Mouse (Mus musculus) C2C12 (cell line): Measurements from ENCODE around the gene Teddm1b. TPM values are rescaled to one million over a fixed set of nuclear protein-coding genes. Genes with fewer than 3 reads are reported as not detected.

Source experiments
- H3K27me3 ChIP-seq: one replicate; pipeline ENCODE4 v1.6.1; 2011; ENCODE audit not compliant: control insufficient read depth, insufficient read depth, insufficient read length
- H3K36me3 ChIP-seq: one replicate; pipeline ENCODE4 v1.6.1; 2011; ENCODE audit not compliant: control insufficient read depth, insufficient read depth
- H3K4me3 ChIP-seq: one replicate; pipeline ENCODE4 v1.5.1; 2011; ENCODE audit warnings: mild to moderate bottlenecking, control low read depth; ENCODE audit not compliant: poor library complexity, insufficient read depth, severe bottlenecking
- H3K79me2 ChIP-seq: one replicate; pipeline ENCODE4 v1.6.1; 2011; ENCODE audit not compliant: control insufficient read depth, insufficient read depth
- H3K79me3 ChIP-seq: one replicate; pipeline ENCODE4 v1.6.1; 2011; ENCODE audit warnings: low read depth, control low read depth
- H3ac ChIP-seq: one replicate; pipeline ENCODE3; 2011; ENCODE audit warnings: low read depth; ENCODE audit not compliant: control insufficient read depth, insufficient read length
- CEBPB ChIP-seq: IDR thresholded peaks from one replicate; pipeline ENCODE4 v1.6.1; 2011; ENCODE audit warnings: low read depth, mild to moderate bottlenecking, control low read depth, moderate library complexity
- FOSL1 ChIP-seq: IDR thresholded peaks from one replicate; pipeline ENCODE4 v1.8.0; 2011; ENCODE audit warnings: mild to moderate bottlenecking, low read length; ENCODE audit not compliant: poor library complexity, insufficient read depth, severe bottlenecking
- MAX ChIP-seq: IDR thresholded peaks from one replicate; pipeline ENCODE4 v1.6.1; 2011; ENCODE audit warnings: mild to moderate bottlenecking, control low read depth
- MYOD1 ChIP-seq: IDR thresholded peaks from one replicate; pipeline ENCODE4 v1.6.1; 2011; ENCODE audit warnings: low read depth; ENCODE audit not compliant: control insufficient read depth, insufficient read length
- MYOG ChIP-seq: IDR thresholded peaks from one replicate; pipeline ENCODE4 v1.6.1; 2011; ENCODE audit not compliant: control insufficient read depth, insufficient read length; ENCODE audit errors: extremely low read depth
- microRNA-seq: library from miRNA; unstranded; fragments of <30 nt; microRNA quantifications from one replicate; pipeline ENCODE4, GENCODE M21; 2019; ENCODE audit warnings: borderline microRNAs expressed
- polyA plus RNA-seq: library from polyadenylated mRNA; unstranded; fragments of >200 nt; fragmentation: generic; extraction: Trizol; gene quantifications from one replicate; pipeline ENCODE4 v1.2.1, GENCODE M21; 2012; ENCODE audit warnings: missing spikeins

Gene Teddm1b
- polyA plus RNA-seq, 1 experiment: 0.01 TPM

DNA sequence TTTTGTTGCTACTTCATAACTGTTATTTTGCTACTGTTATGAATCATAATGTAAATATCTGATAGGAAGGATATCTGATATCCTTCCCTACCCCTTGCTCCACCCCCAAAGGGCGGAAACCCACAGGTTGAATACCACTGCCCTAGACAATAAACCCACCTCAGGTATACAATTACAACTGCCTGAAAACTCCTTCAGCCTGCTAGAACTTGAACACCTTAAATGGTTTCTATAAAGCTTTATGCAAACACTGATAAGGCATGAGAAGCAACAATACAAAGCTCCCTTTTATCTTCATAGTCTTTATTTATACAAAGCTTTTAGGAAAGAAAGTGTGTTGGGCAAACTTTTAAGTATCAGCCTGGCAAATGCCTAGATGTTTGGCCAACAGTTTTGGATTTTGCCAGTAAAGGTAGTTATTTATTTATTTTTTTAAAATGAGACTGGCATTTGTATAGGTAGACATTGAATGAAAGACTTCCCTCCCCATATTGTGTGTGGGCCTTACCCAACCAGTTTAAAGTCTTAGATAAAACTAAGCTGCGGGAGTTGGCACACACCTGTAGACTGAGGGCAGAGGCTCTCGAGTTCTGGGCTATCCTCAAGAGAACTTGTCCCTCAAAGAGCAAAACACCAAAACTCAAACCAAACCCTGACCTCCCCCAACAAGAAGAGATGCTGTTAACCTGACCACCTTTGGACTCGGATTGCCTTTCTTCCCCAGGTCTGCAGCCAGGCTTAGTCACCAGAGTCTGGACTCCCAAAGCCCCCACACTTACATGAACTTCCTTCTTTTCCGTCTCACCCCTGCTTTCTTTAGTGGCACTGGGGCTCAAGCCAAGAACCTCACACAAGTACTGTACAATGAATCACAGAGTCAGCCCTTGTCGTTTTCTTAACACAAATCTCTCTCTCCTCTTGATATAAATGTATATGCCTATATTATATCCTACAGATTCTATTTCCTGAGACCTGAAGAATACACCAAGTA, 50.5 kb downstream of the Teddm1b start:
- no peaks in the 10 kb centered on the region for H3K36me3 ChIP-seq
- TF ChIP-seq MAX (no peak), CEBPB (no peak), MYOG (no peak), MYOD1 (no peak), FOSL1 (no peak)
- H3K79me2 ChIP-seq: no peaks in the 10 kb centered on the region
- H3K27me3 ChIP-seq: no peaks in the 10 kb centered on the region
- H3K79me3 ChIP-seq: no peaks in the 10 kb centered on the region
- no peak overlapping the region for H3K4me3 ChIP-seq
- no peak overlapping the region for H3ac ChIP-seq

Small RNA genes lying within 50 kb of the gene (microRNA-seq; reads per million reads assigned to microRNA genes)
- gene Mir8114: 13.9 reads per million, percentile 62 among the genes with 10 or more reads in this experiment

Other genes with a start within 250 kb of the Teddm1b start
- gene Rgs8, start 221.3 kb upstream of the Teddm1b start, polyA plus RNA-seq: under 0.01 TPM
- 2.8 TPM for gene Rgs16, start 134.0 kb upstream of the Teddm1b start, polyA plus RNA-seq
- 0.07 TPM for gene Rnasel, start 124.9 kb upstream of the Teddm1b start, polyA plus RNA-seq
- not detected for gene Rgsl1, start 30.2 kb upstream of the Teddm1b start, polyA plus RNA-seq
- not detected for gene Teddm1a, start 17.4 kb downstream of the Teddm1b start, polyA plus RNA-seq
- 31.6 TPM for gene Glul, start 25.6 kb downstream of the Teddm1b start, polyA plus RNA-seq
- gene Teddm2, start 25.9 kb downstream of the Teddm1b start, polyA plus RNA-seq: 0.06 TPM